Mouse (Mus musculus): ENCODE measurements around the gene Igf1r.

DNA sequence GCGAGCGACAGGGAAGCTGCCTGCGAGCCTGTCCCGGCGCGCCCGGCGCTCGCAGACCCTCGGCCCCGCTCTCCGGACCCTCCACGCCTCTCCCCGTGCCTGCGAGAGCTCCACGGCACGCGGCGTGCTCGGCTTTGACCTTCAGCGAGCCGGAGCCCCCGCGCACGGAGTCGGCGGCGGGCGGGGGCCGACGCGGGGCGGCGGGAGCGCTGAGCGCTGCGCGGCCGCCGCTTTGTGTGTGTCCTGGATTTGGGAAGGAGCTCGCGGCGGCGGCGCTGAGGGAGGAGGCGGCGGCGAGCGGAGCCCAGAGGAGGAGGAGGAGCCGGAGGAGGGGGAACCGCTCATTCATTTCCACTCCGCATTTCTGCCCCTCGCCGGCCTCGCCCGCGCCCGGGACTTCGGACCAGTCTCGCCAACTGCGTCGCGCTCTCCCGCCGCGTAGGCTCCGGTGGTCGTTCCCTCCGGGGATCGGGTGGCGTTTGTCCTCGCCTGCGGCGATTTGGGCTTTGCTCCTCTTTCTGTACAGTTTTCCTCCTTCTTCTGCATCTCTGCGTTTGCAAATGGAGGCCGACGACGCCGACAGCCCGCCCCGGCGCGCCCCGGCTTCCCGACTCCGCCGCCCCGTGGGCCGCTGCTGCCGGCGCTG lies 468 bp upstream of the Igf1r start:
- TF ChIP-seq MAX (IDR thresholded peaks at IDR 0.05) (no peak), CTCF (IDR thresholded peaks at IDR 0.05; ENCODE audit: control insufficient read depth, insufficient read depth, insufficient read length) (no peak), MYOG (IDR thresholded peaks at IDR 0.05; ENCODE audit: control insufficient read depth, extremely low read depth, insufficient read length) (no peak), CEBPB (IDR thresholded peaks at IDR 0.05; ENCODE audit: low read depth) (no peak), FOSL1 (IDR thresholded peaks at IDR 0.05; ENCODE audit: insufficient read depth, low read length, poor library complexity, severe bottlenecking) (no peak), USF1 (IDR thresholded peaks at IDR 0.05; ENCODE audit: low read depth) (no peak), MYOD1 (IDR thresholded peaks at IDR 0.05; ENCODE audit: control insufficient read depth, insufficient read length, low read depth) (no peak)
